In genomic region chr6:38263393-38264159, GRCm38 (mm10) we compare ENCODE assay signal across 20 mouse cellular contexts. TPM values are rescaled to one million over a fixed set of nuclear protein-coding genes. Genes with fewer than 3 reads are reported as not detected.
DNase-seq lines count a peak whose midpoint lies in the region; ATAC-seq and TF ChIP-seq lines count a peak whose summit lies in the region.
"Had no signal": no experiment of that assay in that cellular context is flagged by ENCODE, and none has a peak within 500 bp of the region (broad histone marks: within the 10 kb centered on the region; RNA-seq: fewer than 3 reads in every experiment).

No protein-coding gene starts in this region.

- ATAC-seq in frontal cortex, adult (ENCODE audit: low TSS enrichment) = peak; percentile 95
- ATAC-seq in activated CD4-positive, CD25-positive, alpha-beta regulatory T cell, adult 4 months = no peak
- ATAC-seq: forebrain, embryonic 16.5 days; lung, postnatal 0 days; midbrain, embryonic 16.5 days; Patski had no signal

- no peak for TF ChIP-seq CTCF in layer of hippocampus, adult 2 months (conservative IDR thresholded peaks at IDR 0.05)

- H3K27ac ChIP-seq in layer of hippocampus, adult 2 months = peak overlapping the region; percentile 5; the same call in 1 of the 2 replicates
- H3K27ac ChIP-seq: limb, embryonic 12.5 days; liver, embryonic 15.5 days had no signal

- no peak overlapping the region for H3K4me3 ChIP-seq in layer of hippocampus, adult 2 months
- H3K4me3 ChIP-seq: erythroblast, embryonic 14.5 days; limb, embryonic 12.5 days; liver, embryonic 15.5 days; megakaryocyte, embryonic 14.5 days had no signal

- DNase-seq in layer of hippocampus, adult 2 months (ENCODE audit: low spot score in 2 of 2) = peak; percentile 58 to 61
- DNase-seq in layer of hippocampus, postnatal 14 days (ENCODE audit: low spot score in 2 of 2) = no peak
- peak; percentile 70 to 85 for DNase-seq in left cerebral cortex, adult 9 months (ENCODE audit: low spot score in 2 of 2)
- DNase-seq in right cerebral cortex, postnatal 25 days = peak; percentile 71
- DNase-seq in spleen, postnatal 36 days (ENCODE audit: low spot score in 2 of 2) = no peak
- no peak for DNase-seq in ovary, postnatal 14 days (ENCODE audit: low spot score)
- DNase-seq: cerebellum, postnatal 36 days; gastrocnemius, postnatal 25 days; kidney, adult 8-10 months; kidney, postnatal 36 days had no signal

RNA-seq across cellular contexts. Expression of gene D630045J12Rik, which starts 9.8 kb away (rescaled TPM):
- total RNA-seq in layer of hippocampus, adult 2 months (2021) = 10 to 100 TPM; 37.1 to 37.4 TPM
- total RNA-seq in layer of hippocampus, postnatal 14 days (2021) = 10 to 100 TPM; 39.6 to 41.8 TPM
- under 1 TPM; 0.08 to 0.13 TPM for polyA plus RNA-seq in activated CD4-positive, CD25-positive, alpha-beta regulatory T cell, adult 4 months (2017; shearing (Covaris generic))

RNA-seq across cellular contexts. Expression of gene Zc3hav1l, which starts 35.5 kb away (rescaled TPM):
- total RNA-seq in layer of hippocampus, adult 2 months (2021) = 1 to 10 TPM; 4.5 TPM
- 1 to 10 TPM; 3.1 to 3.5 TPM for total RNA-seq in layer of hippocampus, postnatal 14 days (2021)
- under 1 TPM; 0.54 to 0.58 TPM for polyA plus RNA-seq in activated CD4-positive, CD25-positive, alpha-beta regulatory T cell, adult 4 months (2017; shearing (Covaris generic))

Comparison
In these comparisons a context has a peak if more than half of its experiments do, and no peak if none do; other contexts are left out.
1. DNase-seq: peak in layer of hippocampus, adult 2 months (2 of 2), left cerebral cortex, adult 9 months (2 of 2) and right cerebral cortex, postnatal 25 days (single experiment); none in layer of hippocampus, postnatal 14 days (0 of 2), spleen, postnatal 36 days (0 of 2) and ovary, postnatal 14 days (single experiment).